Mouse (Mus musculus) midbrain, embryonic 16.5 days (tissue): Measurements from ENCODE around the gene Crocc2. TPM values are rescaled to one million over a fixed set of nuclear protein-coding genes. Genes with fewer than 3 reads are reported as not detected.

Experiments used
- ATAC-seq: fragments of 200-750 bp; cut with Nextera tagmentation; 2 replicates; pipeline ENCODE4 v1.8.0; 2017; ENCODE audit warnings: moderate TSS enrichment
- H3K27ac ChIP-seq: fragments of 300-500 bp; sonication (generic); 2 replicates; pipeline ENCODE4 v1.5.1; 2014; ENCODE audit warnings: mild to moderate bottlenecking, low read length, mixed read lengths
- H3K27me3 ChIP-seq: fragments of 300-500 bp; sonication (generic); 2 replicates; pipeline ENCODE4 v1.6.1; 2014; ENCODE audit warnings: low read depth, low read length, mixed read lengths; ENCODE audit not compliant: control insufficient read depth, insufficient read depth
- H3K36me3 ChIP-seq: fragments of 300-500 bp; sonication (generic); 2 replicates; pipeline ENCODE4 v1.6.1; 2014; ENCODE audit warnings: mild to moderate bottlenecking, low read length, moderate library complexity, mixed read lengths; ENCODE audit not compliant: control insufficient read depth, insufficient read depth
- H3K4me1 ChIP-seq: fragments of 300-500 bp; sonication (generic); 2 replicates; pipeline ENCODE4 v1.6.1; 2014; ENCODE audit warnings: mild to moderate bottlenecking, low read length, mixed read lengths; ENCODE audit not compliant: control insufficient read depth, insufficient read depth
- H3K4me2 ChIP-seq: fragments of 300-500 bp; sonication (generic); 2 replicates; pipeline ENCODE4 v1.6.1; 2014; ENCODE audit warnings: mild to moderate bottlenecking, low read length, mixed read lengths
- H3K4me3 ChIP-seq: fragments of 300-500 bp; sonication (generic); 2 replicates; pipeline ENCODE4 v1.5.1; 2014; ENCODE audit warnings: low read depth, mild to moderate bottlenecking, low read length, moderate library complexity, mixed read lengths
- H3K9ac ChIP-seq: fragments of 300-500 bp; sonication (generic); 2 replicates; pipeline ENCODE4 v1.6.1; 2014; ENCODE audit warnings: low read depth, low read length, mixed read lengths
- H3K9me3 ChIP-seq: fragments of 300-500 bp; sonication (generic); replicated peaks from 2 replicates; pipeline ENCODE4 v1.6.1; 2014; ENCODE audit warnings: mild to moderate bottlenecking, low read length, mixed read lengths; ENCODE audit not compliant: control insufficient read depth, poor library complexity, severe bottlenecking
- WGBS: fragments of 180-500 bp; shearing (Covaris S2); extraction: QIAGEN DNeasy Blood & Tissue Kit; methylation state at CpG from one replicate; pipeline ENCODE4 v1.1.7; 2014; 5-methylcytosine and 5-hydroxymethylcytosine counted together
- polyA plus RNA-seq: library from polyadenylated mRNA; unstranded; fragments of >200 nt; fragmentation: Nextera tagmentation; extraction: Ambion mirVana; gene quantifications from 2 replicates; pipeline ENCODE4 v1.2.1, GENCODE M21; 2015

The Crocc2 gene
- polyA plus RNA-seq, 1 experiment from 2014 or later, result 0.74 TPM

- Histone ChIP-seq H3K4me3 (no peak overlapping the region), H3K4me2 (no peak overlapping the region), H3K36me3 (no peaks in the 10 kb centered on the region), H3K27me3 (no peaks in the 10 kb centered on the region; the same call in 1 of the 2 replicates), H3K27ac (no peak overlapping the region), H3K9ac (no peak overlapping the region), H3K4me1 (no peaks in the 10 kb centered on the region), H3K9me3 (no peaks in the 10 kb centered on the region)
- no peak for ATAC-seq
- 48% methylated on average over 7 of the region's 7 CpGs for WGBS
These were observed 49.0 kb downstream of the Crocc2 start for GRCm38 (mm10) chr1:93217530-93217929.

GRCm38 (mm10) chr1:93220776-93221175, 52.3 kb downstream of the Crocc2 start:
- H3K9me3 ChIP-seq, result no peaks in the 10 kb centered on the region
- no peaks in the 10 kb centered on the region for H3K4me1 ChIP-seq
- H3K9ac ChIP-seq, result no peak overlapping the region
- ATAC-seq, result no peak
- H3K36me3 ChIP-seq, result no peaks in the 10 kb centered on the region
- H3K4me2 ChIP-seq, result no peak overlapping the region
- H3K27ac ChIP-seq, result no peak overlapping the region
- H3K4me3 ChIP-seq, result no peak overlapping the region
- 68% methylated on average over 7 of the region's 7 CpGs for WGBS
- 0 out of 2 replicates have a peak, but pooled peaks cover 2% of the 10 kb centered on the region for H3K27me3 ChIP-seq

GRCm38 (mm10) chr1:93223972-93224371, 55.4 kb downstream of the Crocc2 start:
- no peak for ATAC-seq
- Histone ChIP-seq H3K4me3 (no peak overlapping the region), H3K9me3 (no peaks in the 10 kb centered on the region), H3K36me3 (no peaks in the 10 kb centered on the region), H3K27ac (no peak overlapping the region), H3K4me2 (no peak overlapping the region), H3K9ac (no peak overlapping the region), H3K27me3 (0 out of 2 replicates have a peak, but pooled peaks cover 2% of the 10 kb centered on the region), H3K4me1 (no peaks in the 10 kb centered on the region)
- WGBS, result 10% methylated on average over 18 of the region's 18 CpGs

- H3K4me3 ChIP-seq, result no peak overlapping the region
- H3K4me1 ChIP-seq, result peaks cover 3% of the 10 kb centered on the region; the same call in 1 of the 2 replicates
- H3K27ac ChIP-seq, result no peak overlapping the region
- H3K27me3 ChIP-seq, result 0 out of 2 replicates have a peak, but pooled peaks cover 2% of the 10 kb centered on the region
- no peak overlapping the region for H3K4me2 ChIP-seq
- WGBS, result 48% methylated on average over 4 of the region's 4 CpGs
- no peaks in the 10 kb centered on the region for H3K36me3 ChIP-seq
- no peak overlapping the region for H3K9ac ChIP-seq
- H3K9me3 ChIP-seq, result no peaks in the 10 kb centered on the region
- no peak for ATAC-seq
These were observed 56.7 kb downstream of the Crocc2 start for GRCm38 (mm10) chr1:93225226-93225625.

- no peak for ATAC-seq
- 81% methylated on average over 5 of the region's 5 CpGs for whole genome bisulfite sequencing
- H3K27me3 ChIP-seq, result 0 out of 2 replicates have a peak, but pooled peaks cover 2% of the 10 kb centered on the region
- H3K4me2 ChIP-seq, result no peak overlapping the region
- H3K9ac ChIP-seq, result no peak overlapping the region
- peaks cover 3% of the 10 kb centered on the region; the same call in 1 of the 2 replicates for H3K4me1 ChIP-seq
- no peak overlapping the region for H3K27ac ChIP-seq
- H3K9me3 ChIP-seq, result no peaks in the 10 kb centered on the region
- H3K36me3 ChIP-seq, result no peaks in the 10 kb centered on the region
- H3K4me3 ChIP-seq, result no peak overlapping the region
These were observed 57.4 kb downstream of the Crocc2 start for GRCm38 (mm10) chr1:93225731-93226520.

GRCm38 (mm10) chr1:93227303-93227975, 58.9 kb downstream of the Crocc2 start:
- Histone ChIP-seq H3K4me3 (no peak overlapping the region), H3K9ac (no peak overlapping the region), H3K27me3 (0 out of 2 replicates have a peak, but pooled peaks cover 2% of the 10 kb centered on the region), H3K9me3 (no peaks in the 10 kb centered on the region), H3K36me3 (no peaks in the 10 kb centered on the region), H3K4me1 (peaks cover 3% of the 10 kb centered on the region; the same call in 1 of the 2 replicates), H3K4me2 (no peak overlapping the region), H3K27ac (no peak overlapping the region)
- 68% methylated on average over 7 of the region's 7 CpGs for WGBS
- 0 out of 2 replicates have a peak, but pooled peaks have one; percentile 30 for ATAC-seq

GRCm38 (mm10) chr1:93227976-93228365, 59.4 kb downstream of the Crocc2 start:
- no peak for ATAC-seq
- H3K27me3 ChIP-seq, result 0 out of 2 replicates have a peak, but pooled peaks cover 2% of the 10 kb centered on the region
- H3K9me3 ChIP-seq, result no peaks in the 10 kb centered on the region
- H3K9ac ChIP-seq, result no peak overlapping the region
- no peak overlapping the region for H3K4me3 ChIP-seq
- peaks cover 3% of the 10 kb centered on the region; the same call in 1 of the 2 replicates for H3K4me1 ChIP-seq
- no peak overlapping the region for H3K27ac ChIP-seq
- no peak overlapping the region for H3K4me2 ChIP-seq
- H3K36me3 ChIP-seq, result no peaks in the 10 kb centered on the region
- 91% methylated on average over 7 of the region's 7 CpGs for WGBS

- H3K27ac ChIP-seq, result no peak overlapping the region
- H3K27me3 ChIP-seq, result 0 out of 2 replicates have a peak, but pooled peaks cover 2% of the 10 kb centered on the region
- WGBS, result 87% methylated on average over 6 of the region's 6 CpGs
- H3K9ac ChIP-seq, result no peak overlapping the region
- no peak overlapping the region for H3K4me3 ChIP-seq
- H3K4me2 ChIP-seq, result no peak overlapping the region
- no peaks in the 10 kb centered on the region for H3K36me3 ChIP-seq
- no peaks in the 10 kb centered on the region for H3K9me3 ChIP-seq
- peaks cover 3% of the 10 kb centered on the region; the same call in 1 of the 2 replicates for H3K4me1 ChIP-seq
- ATAC-seq, result no peak
These were observed 60.7 kb downstream of the Crocc2 start for GRCm38 (mm10) chr1:93229221-93229620.

GRCm38 (mm10) chr1:93229626-93230025, 61.1 kb downstream of the Crocc2 start:
- no peak for ATAC-seq
- H3K4me1 ChIP-seq, result peaks cover 3% of the 10 kb centered on the region; the same call in 1 of the 2 replicates
- WGBS, result 80% methylated on average over 4 of the region's 4 CpGs
- no peak overlapping the region for H3K27ac ChIP-seq
- no peaks in the 10 kb centered on the region for H3K9me3 ChIP-seq
- peaks cover 4% of the 10 kb centered on the region; the same call in 1 of the 2 replicates for H3K27me3 ChIP-seq
- H3K9ac ChIP-seq, result no peak overlapping the region
- no peak overlapping the region for H3K4me3 ChIP-seq
- H3K36me3 ChIP-seq, result no peaks in the 10 kb centered on the region
- H3K4me2 ChIP-seq, result no peak overlapping the region
